Comparison of ENCODE assay signal across 23 mouse cellular contexts in the genomic region with DNA sequence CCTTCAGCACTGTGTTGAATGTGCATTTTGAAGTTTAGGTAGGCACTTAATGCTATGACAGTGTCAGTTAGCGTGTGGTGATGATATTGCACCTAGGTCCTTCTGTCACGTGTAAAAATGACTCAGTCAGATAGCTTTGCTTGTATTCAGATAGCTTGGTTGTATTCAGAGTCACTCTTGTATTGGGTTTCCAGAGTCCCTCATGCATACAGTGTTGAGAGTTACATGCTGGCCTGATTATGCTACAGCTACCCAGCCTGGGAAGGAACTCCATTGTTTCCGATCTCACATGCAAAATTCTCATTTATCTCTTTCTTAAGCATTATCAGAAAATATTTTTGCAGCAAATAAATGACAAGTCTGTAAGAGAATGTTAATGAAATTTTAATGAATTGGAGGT.
DNase-seq lines count a peak whose midpoint lies in the region; ATAC-seq and TF ChIP-seq lines count a peak whose summit lies in the region.
"Had no signal": no experiment of that assay in that cellular context is flagged by ENCODE, and none has a peak within 500 bp of the region (broad histone marks: within the 10 kb centered on the region; RNA-seq: fewer than 3 reads in every experiment).

No protein-coding gene starts in this region.

- H3K4me3 ChIP-seq in kidney, embryonic 15.5 days (replicated peaks) = no peak overlapping the region
- H3K4me3 ChIP-seq in midbrain, embryonic 14.5 days (replicated peaks; ENCODE audit: low read depth, low read length) = no peak overlapping the region
- no peak overlapping the region for H3K4me3 ChIP-seq in midbrain, embryonic 15.5 days
- no peak overlapping the region for H3K4me3 ChIP-seq in embryonic fibroblast, embryonic 13.5 days (ENCODE audit: insufficient read depth, low read length)
- H3K4me3 ChIP-seq in limb, embryonic 10.5 days = no peak overlapping the region
- H3K4me3 ChIP-seq: embryonic facial prominence, embryonic 12.5 days; embryonic facial prominence, embryonic 15.5 days; erythroblast, embryonic 14.5 days; forebrain, embryonic 12.5 days; forebrain, embryonic 15.5 days; heart, embryonic 12.5 days; heart, embryonic 15.5 days; hindbrain, embryonic 12.5 days; hindbrain, embryonic 15.5 days had no signal

- WGBS in kidney, embryonic 15.5 days = 68% methylated on average over 3 of the region's 3 CpGs
- 58% methylated on average over 3 of the region's 3 CpGs for WGBS in midbrain, embryonic 14.5 days
- 65% methylated on average over 3 of the region's 3 CpGs for WGBS in midbrain, embryonic 15.5 days
- WGBS in limb, embryonic 10.5 days = 92% methylated on average over 3 of the region's 3 CpGs

- H3K4me2 ChIP-seq in kidney, embryonic 15.5 days = no peak overlapping the region
- no peak overlapping the region for H3K4me2 ChIP-seq in midbrain, embryonic 14.5 days (ENCODE audit: low read length)
- no peak overlapping the region for H3K4me2 ChIP-seq in midbrain, embryonic 15.5 days
- H3K4me2 ChIP-seq: embryonic facial prominence, embryonic 12.5 days; embryonic facial prominence, embryonic 15.5 days; forebrain, embryonic 12.5 days; forebrain, embryonic 15.5 days; heart, embryonic 12.5 days; heart, embryonic 15.5 days; hindbrain, embryonic 12.5 days; hindbrain, embryonic 15.5 days had no signal

- H3K4me1 ChIP-seq in kidney, embryonic 15.5 days = peaks cover 6% of the 10 kb centered on the region
- peaks cover 8% of the 10 kb centered on the region for H3K4me1 ChIP-seq in midbrain, embryonic 14.5 days (ENCODE audit: control insufficient read depth, insufficient read depth, low read length)
- H3K4me1 ChIP-seq in midbrain, embryonic 15.5 days = peaks cover 11% of the 10 kb centered on the region
- H3K4me1 ChIP-seq in embryonic fibroblast, embryonic 13.5 days (ENCODE audit: control insufficient read depth, insufficient read depth, low read length) = peaks cover 10% of the 10 kb centered on the region
- H3K4me1 ChIP-seq in limb, embryonic 10.5 days = peaks cover 47% of the 10 kb centered on the region
- H3K4me1 ChIP-seq: embryonic facial prominence, embryonic 12.5 days had no signal

- H3K27me3 ChIP-seq in kidney, embryonic 15.5 days = no peaks in the 10 kb centered on the region
- H3K27me3 ChIP-seq in midbrain, embryonic 14.5 days (ENCODE audit: control insufficient read depth, insufficient read depth, low read length) = no peaks in the 10 kb centered on the region
- no peaks in the 10 kb centered on the region for H3K27me3 ChIP-seq in midbrain, embryonic 15.5 days (replicated peaks)
- H3K27me3 ChIP-seq in limb, embryonic 10.5 days (ENCODE audit: low read depth, poor library complexity, severe bottlenecking) = no peaks in the 10 kb centered on the region
- H3K27me3 ChIP-seq: embryonic facial prominence, embryonic 12.5 days; embryonic facial prominence, embryonic 15.5 days; forebrain, embryonic 12.5 days; forebrain, embryonic 15.5 days; heart, embryonic 12.5 days; heart, embryonic 15.5 days; hindbrain, embryonic 12.5 days; hindbrain, embryonic 15.5 days had no signal

- H3K27ac ChIP-seq in kidney, embryonic 15.5 days = no peak overlapping the region
- no peak overlapping the region for H3K27ac ChIP-seq in midbrain, embryonic 14.5 days (replicated peaks; ENCODE audit: low read depth, low read length)
- no peak overlapping the region for H3K27ac ChIP-seq in midbrain, embryonic 15.5 days
- H3K27ac ChIP-seq in embryonic fibroblast, embryonic 13.5 days (ENCODE audit: insufficient read depth, low read length) = peak overlapping the region; percentile 18; the same call in 1 of the 2 replicates
- peak overlapping the region; percentile 69 for H3K27ac ChIP-seq in limb, embryonic 10.5 days
- H3K27ac ChIP-seq: embryonic facial prominence, embryonic 12.5 days; embryonic facial prominence, embryonic 15.5 days; forebrain, embryonic 12.5 days; forebrain, embryonic 15.5 days; heart, embryonic 15.5 days; hindbrain, embryonic 12.5 days; hindbrain, embryonic 15.5 days had no signal

- no peaks in the 10 kb centered on the region for H3K9me3 ChIP-seq in kidney, embryonic 15.5 days (replicated peaks)
- H3K9me3 ChIP-seq in midbrain, embryonic 14.5 days (ENCODE audit: control insufficient read depth, low read length) = no peaks in the 10 kb centered on the region
- H3K9me3 ChIP-seq in midbrain, embryonic 15.5 days = no peaks in the 10 kb centered on the region
- no peaks in the 10 kb centered on the region for H3K9me3 ChIP-seq in limb, embryonic 10.5 days (replicated peaks)
- H3K9me3 ChIP-seq: embryonic facial prominence, embryonic 12.5 days; embryonic facial prominence, embryonic 15.5 days; forebrain, embryonic 12.5 days; forebrain, embryonic 15.5 days; heart, embryonic 12.5 days; heart, embryonic 15.5 days; hindbrain, embryonic 12.5 days; hindbrain, embryonic 15.5 days had no signal

- no peaks in the 10 kb centered on the region for H3K36me3 ChIP-seq in kidney, embryonic 15.5 days
- no peaks in the 10 kb centered on the region for H3K36me3 ChIP-seq in midbrain, embryonic 14.5 days (ENCODE audit: control insufficient read depth, insufficient read depth, low read length)
- no peaks in the 10 kb centered on the region for H3K36me3 ChIP-seq in midbrain, embryonic 15.5 days (replicated peaks)
- no peaks in the 10 kb centered on the region for H3K36me3 ChIP-seq in limb, embryonic 10.5 days
- H3K36me3 ChIP-seq: embryonic facial prominence, embryonic 12.5 days; embryonic facial prominence, embryonic 15.5 days; forebrain, embryonic 12.5 days; forebrain, embryonic 15.5 days; heart, embryonic 12.5 days; heart, embryonic 15.5 days; hindbrain, embryonic 12.5 days; hindbrain, embryonic 15.5 days had no signal

- peak; percentile 75; the same call in 1 of the 2 replicates for ATAC-seq in kidney, embryonic 15.5 days (replicated peaks; ENCODE audit: low FRiP score)
- no peak for ATAC-seq in midbrain, embryonic 14.5 days (ENCODE audit: low FRiP score, low TSS enrichment)
- ATAC-seq in midbrain, embryonic 15.5 days (replicated peaks) = no peak
- ATAC-seq: CD4-positive, CD25-positive, alpha-beta regulatory T cell, adult 4 months; forebrain, embryonic 15.5 days had no signal

- no peak for TF ChIP-seq CTCF in embryonic fibroblast, embryonic 13.5 days (IDR thresholded peaks at IDR 0.05; ENCODE audit: borderline replicate concordance, insufficient read depth, low read length)

- no peak overlapping the region for H3K9ac ChIP-seq in kidney, embryonic 15.5 days
- no peak overlapping the region; the same call in 1 of the 2 replicates for H3K9ac ChIP-seq in midbrain, embryonic 14.5 days (replicated peaks; ENCODE audit: low read length)
- H3K9ac ChIP-seq in midbrain, embryonic 15.5 days = no peak overlapping the region
- H3K9ac ChIP-seq: embryonic facial prominence, embryonic 12.5 days; embryonic facial prominence, embryonic 15.5 days; forebrain, embryonic 12.5 days; forebrain, embryonic 15.5 days; heart, embryonic 12.5 days; heart, embryonic 15.5 days; hindbrain, embryonic 12.5 days; hindbrain, embryonic 15.5 days had no signal

- TF ChIP-seq POLR2A in embryonic fibroblast, embryonic 13.5 days (IDR thresholded peaks at IDR 0.05; ENCODE audit: low read depth, low read length) = no peak

- DNase-seq in kidney, adult 18-20 months = no peak
- peak; percentile 11 for DNase-seq in midbrain, embryonic 14.5 days
- DNase-seq in limb, embryonic 10.5 days (ENCODE audit: low spot score) = no peak
- DNase-seq in left cerebral cortex, adult 8-10 months (ENCODE audit: low spot score in 2 of 2) = no peak
- DNase-seq: adrenal gland, adult 2 months; adrenal gland, postnatal 14 days; gastrocnemius, postnatal 25 days; heart, adult 18-20 months; heart, postnatal 10 days; heart, postnatal 36 days had no signal

Comparison
In these comparisons a context has a peak if more than half of its experiments do, and no peak if none do; other contexts are left out.
1. H3K27ac ChIP-seq: peak in embryonic fibroblast, embryonic 13.5 days (single experiment) and limb, embryonic 10.5 days (single experiment); none in kidney, embryonic 15.5 days (single experiment), midbrain, embryonic 14.5 days (single experiment) and midbrain, embryonic 15.5 days (single experiment).